Mouse (Mus musculus): ENCODE results near the gene Gm17402. TPM values are rescaled to one million over a fixed set of nuclear protein-coding genes. Genes with fewer than 3 reads are reported as not detected.

Gene Gm17402
- polyA plus RNA-seq (2012; rRNA removed) = not detected in 2 replicates

GRCm38 (mm10) chr3:67375063-67375462 is at the start of gene Gm17402:
TSS of gene Gm17402 (minus strand) at chr3:67375163.

GRCm38 (mm10) chr3:67373872-67374271 is 1.1 kb downstream of the Gm17402 start, which contains the start of gene Mlf1:
TSS of gene Mlf1 (plus strand) at chr3:67374097.

Other genes starting within 250 kb of the Gm17402 start
- 0.83 and 0.95 TPM in 2 replicates for gene Mlf1, start 1.1 kb downstream of the Gm17402 start, polyA plus RNA-seq (2012; rRNA removed)
- 18.3 and 20.3 TPM in 2 replicates for gene Gfm1, start 54.9 kb upstream of the Gm17402 start, polyA plus RNA-seq (2012; rRNA removed)
- gene Lxn, start 88.8 kb upstream of the Gm17402 start, polyA plus RNA-seq (2012; rRNA removed) = 3.7 and 4.5 TPM in 2 replicates
- 1.1 and 1.2 TPM in 2 replicates for gene Rarres1, start 140.4 kb upstream of the Gm17402 start, polyA plus RNA-seq (2012; rRNA removed)
- gene Mfsd1, start 207.6 kb upstream of the Gm17402 start, polyA plus RNA-seq (2012; rRNA removed) = 11.4 and 13.6 TPM in 2 replicates